Mouse (Mus musculus) C2C12 (cell line): ENCODE measurements around the gene Hspa12a. TPM values are rescaled to one million over a fixed set of nuclear protein-coding genes. Genes with fewer than 3 reads are reported as not detected.

Experiments
- H3K27me3 ChIP-seq: one replicate; pipeline ENCODE4 v1.6.1; 2011; ENCODE audit not compliant: control insufficient read depth, insufficient read depth, insufficient read length
- H3K36me3 ChIP-seq: one replicate; pipeline ENCODE4 v1.6.1; 2011; ENCODE audit not compliant: control insufficient read depth, insufficient read depth
- H3K4me3 ChIP-seq: one replicate; pipeline ENCODE4 v1.5.1; 2011; ENCODE audit warnings: mild to moderate bottlenecking, control low read depth; ENCODE audit not compliant: poor library complexity, insufficient read depth, severe bottlenecking
- H3K79me2 ChIP-seq: one replicate; pipeline ENCODE4 v1.6.1; 2011; ENCODE audit not compliant: control insufficient read depth, insufficient read depth
- H3K79me3 ChIP-seq: one replicate; pipeline ENCODE4 v1.6.1; 2011; ENCODE audit warnings: low read depth, control low read depth
- H3ac ChIP-seq: one replicate; pipeline ENCODE3; 2011; ENCODE audit warnings: low read depth; ENCODE audit not compliant: control insufficient read depth, insufficient read length
- CEBPB ChIP-seq: IDR thresholded peaks from one replicate; pipeline ENCODE4 v1.6.1; 2011; ENCODE audit warnings: low read depth, mild to moderate bottlenecking, control low read depth, moderate library complexity
- CTCF ChIP-seq: IDR thresholded peaks from one replicate; pipeline ENCODE4 v1.5.1; 2011; ENCODE audit not compliant: control insufficient read depth, insufficient read depth, insufficient read length
- FOSL1 ChIP-seq: IDR thresholded peaks from one replicate; pipeline ENCODE4 v1.8.0; 2011; ENCODE audit warnings: mild to moderate bottlenecking, low read length; ENCODE audit not compliant: poor library complexity, insufficient read depth, severe bottlenecking
- MAX ChIP-seq: IDR thresholded peaks from one replicate; pipeline ENCODE4 v1.6.1; 2011; ENCODE audit warnings: mild to moderate bottlenecking, control low read depth
- MYOD1 ChIP-seq: IDR thresholded peaks from one replicate; pipeline ENCODE4 v1.6.1; 2011; ENCODE audit warnings: low read depth; ENCODE audit not compliant: control insufficient read depth, insufficient read length
- MYOG ChIP-seq: IDR thresholded peaks from one replicate; pipeline ENCODE4 v1.6.1; 2011; ENCODE audit not compliant: control insufficient read depth, insufficient read length; ENCODE audit errors: extremely low read depth
- USF1 ChIP-seq: IDR thresholded peaks from one replicate; pipeline ENCODE4 v1.6.1; 2011; ENCODE audit warnings: low read depth, mild to moderate bottlenecking, control low read depth, moderate library complexity
- polyA plus RNA-seq: library from polyadenylated mRNA; unstranded; fragments of >200 nt; fragmentation: generic; extraction: Trizol; gene quantifications from one replicate; pipeline ENCODE4 v1.2.1, GENCODE M21; 2012; ENCODE audit warnings: missing spikeins

Gene Hspa12a
- polyA plus RNA-seq, 1 experiment = 14.8 TPM

GRCm38 (mm10) chr19:58975216-58975863 is 31.9 kb upstream of the Hspa12a start:
- H3K27me3 ChIP-seq = no peaks in the 10 kb centered on the region
- no peaks in the 10 kb centered on the region for H3K79me2 ChIP-seq
- no peak overlapping the region for H3K4me3 ChIP-seq
- H3K79me3 ChIP-seq = no peaks in the 10 kb centered on the region
- no peaks in the 10 kb centered on the region for H3K36me3 ChIP-seq
- H3ac ChIP-seq = no peak overlapping the region
- TF ChIP-seq MAX (no peak), USF1 (no peak), MYOD1 (peak; percentile 68), FOSL1 (no peak), MYOG (no peak)

- H3ac ChIP-seq = no peak overlapping the region
- H3K4me3 ChIP-seq = no peak overlapping the region
- no peaks in the 10 kb centered on the region for H3K27me3 ChIP-seq
- TF ChIP-seq CEBPB = no peak
- no peak for TF ChIP-seq USF1
- H3K79me2 ChIP-seq = no peaks in the 10 kb centered on the region
- H3K79me3 ChIP-seq = no peaks in the 10 kb centered on the region
- no peaks in the 10 kb centered on the region for H3K36me3 ChIP-seq
Measured at GRCm38 (mm10) chr19:58974126-58974525, 30.7 kb upstream of the Hspa12a start.

DNA sequence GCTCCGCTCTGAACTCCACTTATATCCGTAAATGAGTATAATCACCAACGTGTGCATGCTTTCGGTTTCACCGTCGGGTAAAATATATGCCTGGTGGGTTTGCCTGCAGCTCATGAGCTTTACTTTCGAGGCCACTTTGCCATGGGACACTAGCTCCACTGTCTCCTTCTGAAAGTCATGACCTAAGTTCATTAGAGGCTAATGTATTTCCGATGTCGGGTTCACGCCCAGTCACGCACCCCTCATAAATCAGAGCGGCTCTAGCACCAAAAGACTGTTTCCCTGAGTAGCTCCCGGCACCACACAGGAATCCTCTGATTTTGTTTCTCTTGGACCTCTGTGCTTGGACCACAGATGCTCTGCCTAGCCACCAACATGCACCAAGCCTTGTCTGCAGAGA is 27.4 kb upstream of the Hspa12a start:
- no peak overlapping the region for H3K4me3 ChIP-seq
- H3K27me3 ChIP-seq = no peaks in the 10 kb centered on the region
- H3K79me2 ChIP-seq = no peaks in the 10 kb centered on the region
- no peaks in the 10 kb centered on the region for H3K79me3 ChIP-seq
- TF ChIP-seq CEBPB (no peak), MYOD1 (no peak), MYOG (no peak), CTCF (no peak), USF1 (no peak), FOSL1 (no peak), MAX (no peak)
- H3ac ChIP-seq = no peak overlapping the region
- no peaks in the 10 kb centered on the region for H3K36me3 ChIP-seq

DNA sequence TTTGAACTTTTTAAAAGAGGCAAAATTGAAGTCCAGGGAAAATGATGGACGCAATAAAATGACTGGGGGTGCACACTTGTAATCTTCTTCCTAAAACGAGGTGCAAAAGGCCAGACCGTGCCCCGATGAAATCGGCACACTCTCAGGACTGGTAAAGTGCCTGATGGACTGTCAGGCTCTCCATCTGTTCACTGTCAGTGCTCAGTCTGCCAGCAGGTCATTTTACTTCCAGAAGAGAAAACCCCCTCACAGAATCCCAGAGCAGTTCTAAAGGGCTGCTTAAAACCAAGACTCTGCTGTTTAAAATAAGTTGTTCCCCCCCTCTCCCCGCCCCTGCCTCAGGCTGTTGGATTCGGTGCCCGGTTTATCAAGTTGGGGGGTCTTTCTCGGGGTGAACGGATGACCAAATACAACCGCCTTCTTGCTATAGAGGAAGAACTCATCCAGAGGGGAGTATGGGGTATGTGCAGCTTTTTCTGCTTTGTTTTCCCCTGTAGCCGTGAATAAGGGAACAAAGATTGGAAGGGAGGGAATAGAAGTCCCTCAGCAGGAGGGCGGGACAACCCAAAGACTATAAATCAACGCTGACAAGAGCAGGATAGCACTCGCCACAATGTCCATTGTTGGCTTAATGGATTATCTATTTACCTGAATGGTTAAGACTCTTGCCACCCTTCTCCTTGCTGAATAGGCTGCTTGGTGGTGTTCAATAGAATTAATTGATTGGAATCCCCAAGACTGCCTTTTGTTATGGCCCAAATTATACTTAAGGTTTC is 25.5 kb upstream of the Hspa12a start:
- H3K79me3 ChIP-seq = no peaks in the 10 kb centered on the region
- no peaks in the 10 kb centered on the region for H3K79me2 ChIP-seq
- no peak for TF ChIP-seq CTCF
- TF ChIP-seq MAX = no peak
- TF ChIP-seq USF1 = no peak
- TF ChIP-seq MYOG = no peak
- no peak for TF ChIP-seq FOSL1
- TF ChIP-seq CEBPB = no peak
- TF ChIP-seq MYOD1 = no peak
- no peak overlapping the region for H3K4me3 ChIP-seq
- H3K27me3 ChIP-seq = no peaks in the 10 kb centered on the region
- H3ac ChIP-seq = no peak overlapping the region
- H3K36me3 ChIP-seq = no peaks in the 10 kb centered on the region

- Histone ChIP-seq H3K79me2 (no peaks in the 10 kb centered on the region), H3K27me3 (peaks cover 8% of the 10 kb centered on the region), H3ac (no peak overlapping the region), H3K79me3 (no peaks in the 10 kb centered on the region), H3K36me3 (no peaks in the 10 kb centered on the region), H3K4me3 (no peak overlapping the region)
- TF ChIP-seq CTCF (no peak), USF1 (no peak), MYOD1 (no peak), FOSL1 (no peak), MYOG (no peak), MAX (no peak), CEBPB (no peak)
Measured at GRCm38 (mm10) chr19:58963011-58963410, 19.6 kb upstream of the Hspa12a start.

DNA sequence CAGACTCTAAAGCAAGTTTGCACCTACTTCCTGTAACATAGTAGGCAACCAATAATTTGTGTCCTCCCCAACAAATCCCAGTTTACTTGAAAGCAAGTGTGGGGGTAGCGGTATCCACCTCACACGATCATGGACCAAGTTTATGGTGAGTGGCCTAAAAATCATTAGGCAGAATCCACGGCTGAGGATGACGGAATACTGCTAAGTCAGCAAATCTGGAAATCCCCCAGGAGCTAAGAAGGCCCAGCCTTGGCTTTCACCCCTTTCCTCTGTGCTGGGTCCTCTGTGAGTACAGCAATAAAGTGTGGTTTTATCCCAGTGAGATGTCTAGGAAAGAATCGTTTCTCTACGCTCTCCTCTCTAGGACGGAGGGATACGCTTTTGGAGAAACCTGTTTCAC is 11.3 kb upstream of the Hspa12a start:
- TF ChIP-seq CTCF (no peak), MYOD1 (no peak), MYOG (no peak), FOSL1 (no peak), MAX (no peak), CEBPB (no peak), USF1 (no peak)
- no peak overlapping the region for H3ac ChIP-seq
- peaks cover 23% of the 10 kb centered on the region for H3K27me3 ChIP-seq
- H3K4me3 ChIP-seq = no peak overlapping the region
- no peaks in the 10 kb centered on the region for H3K36me3 ChIP-seq
- no peaks in the 10 kb centered on the region for H3K79me2 ChIP-seq
- H3K79me3 ChIP-seq = no peaks in the 10 kb centered on the region
